Mouse (Mus musculus): ENCODE results near the gene Lrrtm4. TPM values are rescaled to one million over a fixed set of nuclear protein-coding genes. Genes with fewer than 3 reads are reported as not detected.

Lrrtm4 gene
- polyA plus RNA-seq, 1 experiment from 2014 or later: 0.68 TPM

DNA sequence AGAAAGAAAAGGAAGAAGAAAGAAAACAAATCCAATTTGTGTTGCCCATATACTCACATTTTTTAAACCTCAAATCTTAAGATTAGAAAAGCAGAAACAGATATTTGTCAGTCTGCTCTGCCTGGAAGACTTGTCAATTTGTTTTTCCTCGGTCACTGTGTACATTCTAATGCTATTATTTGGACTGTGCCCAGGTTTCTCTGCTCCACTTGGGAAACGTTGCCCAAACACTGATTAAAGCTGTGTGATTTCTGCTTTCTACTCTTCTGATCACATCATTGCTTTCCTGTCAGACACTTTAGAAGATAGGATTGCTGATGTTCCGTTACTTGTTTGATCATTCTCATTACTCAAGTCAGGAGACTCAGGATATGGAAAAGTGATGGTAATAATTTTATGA is 247.1 kb downstream of the Lrrtm4 start:
- H3K4me2 ChIP-seq (ENCODE audit: low read depth, low read length): no peak overlapping the region
- no peak overlapping the region for H3K9ac ChIP-seq (ENCODE audit: low read length)
- H3K36me3 ChIP-seq (ENCODE audit: control insufficient read depth, insufficient read depth, low read length): no peaks in the 10 kb centered on the region
- ATAC-seq (ENCODE audit: low read depth): no peak
- H3K27me3 ChIP-seq (ENCODE audit: control insufficient read depth, insufficient read depth, low read depth, low read length): no peaks in the 10 kb centered on the region
- H3K27ac ChIP-seq (ENCODE audit: low read length): no peak overlapping the region
- WGBS: 15% methylated on average over 3 of the region's 3 CpGs
- no peaks in the 10 kb centered on the region for H3K4me1 ChIP-seq (replicated peaks; ENCODE audit: control insufficient read depth, insufficient read depth, low read length)
- no peaks in the 10 kb centered on the region for H3K9me3 ChIP-seq (ENCODE audit: control insufficient read depth, low read length)
- H3K4me3 ChIP-seq (ENCODE audit: low read length): no peak overlapping the region

DNA sequence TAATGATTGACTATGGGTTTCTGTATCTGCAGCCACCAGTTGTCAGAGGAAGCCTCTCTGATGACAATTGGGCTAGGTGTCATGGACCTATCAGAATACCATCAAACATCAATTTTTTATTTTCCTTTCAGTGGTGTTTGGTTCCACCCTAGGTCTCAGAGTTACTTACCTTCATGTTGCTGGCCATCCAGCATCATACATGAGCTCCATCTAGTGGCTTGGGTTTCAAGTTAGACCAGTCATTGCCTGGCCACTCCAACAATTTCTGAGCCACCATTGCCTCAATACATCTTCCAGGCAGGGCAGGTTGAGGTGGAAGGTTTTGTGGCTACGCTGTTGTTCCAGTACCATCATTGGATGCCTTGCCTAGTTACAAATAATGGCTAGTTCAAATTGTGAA is 268.3 kb downstream of the Lrrtm4 start:
- H3K9ac ChIP-seq (ENCODE audit: low read length): no peak overlapping the region
- H3K4me3 ChIP-seq (ENCODE audit: low read length): no peak overlapping the region
- H3K4me2 ChIP-seq (ENCODE audit: low read depth, low read length): no peak overlapping the region
- no peaks in the 10 kb centered on the region for H3K36me3 ChIP-seq (ENCODE audit: control insufficient read depth, insufficient read depth, low read length)
- H3K27ac ChIP-seq (ENCODE audit: low read length): no peak overlapping the region
- no peaks in the 10 kb centered on the region for H3K27me3 ChIP-seq (ENCODE audit: control insufficient read depth, insufficient read depth, low read depth, low read length)
- 88% methylated on average over 1 of the region's 1 CpGs for WGBS
- no peaks in the 10 kb centered on the region for H3K9me3 ChIP-seq (ENCODE audit: control insufficient read depth, low read length)
- H3K4me1 ChIP-seq (replicated peaks; ENCODE audit: control insufficient read depth, insufficient read depth, low read length): no peaks in the 10 kb centered on the region
- no peak for ATAC-seq (ENCODE audit: low read depth)

GRCm38 (mm10) chr6:80301871-80302270 is 283.2 kb downstream of the Lrrtm4 start:
- ATAC-seq (ENCODE audit: low read depth): no peak
- no peak overlapping the region for H3K4me2 ChIP-seq (ENCODE audit: low read depth, low read length)
- H3K27me3 ChIP-seq (ENCODE audit: control insufficient read depth, insufficient read depth, low read depth, low read length): no peaks in the 10 kb centered on the region
- H3K4me3 ChIP-seq (ENCODE audit: low read length): no peak overlapping the region
- no peak overlapping the region for H3K27ac ChIP-seq (ENCODE audit: low read length)
- no peaks in the 10 kb centered on the region for H3K4me1 ChIP-seq (replicated peaks; ENCODE audit: control insufficient read depth, insufficient read depth, low read length)
- no peaks in the 10 kb centered on the region for H3K36me3 ChIP-seq (ENCODE audit: control insufficient read depth, insufficient read depth, low read length)
- no peaks in the 10 kb centered on the region for H3K9me3 ChIP-seq (ENCODE audit: control insufficient read depth, low read length)
- no peak overlapping the region for H3K9ac ChIP-seq (ENCODE audit: low read length)

GRCm38 (mm10) chr6:80303568-80303967 is 284.9 kb downstream of the Lrrtm4 start:
- WGBS: 86% methylated on average over 1 of the region's 1 CpGs
- Histone ChIP-seq H3K4me3 (ENCODE audit: low read length) (no peak overlapping the region), H3K4me1 (replicated peaks; ENCODE audit: control insufficient read depth, insufficient read depth, low read length) (no peaks in the 10 kb centered on the region), H3K9ac (ENCODE audit: low read length) (no peak overlapping the region), H3K9me3 (ENCODE audit: control insufficient read depth, low read length) (no peaks in the 10 kb centered on the region), H3K27ac (ENCODE audit: low read length) (no peak overlapping the region), H3K36me3 (ENCODE audit: control insufficient read depth, insufficient read depth, low read length) (no peaks in the 10 kb centered on the region), H3K27me3 (ENCODE audit: control insufficient read depth, insufficient read depth, low read depth, low read length) (no peaks in the 10 kb centered on the region), H3K4me2 (ENCODE audit: low read depth, low read length) (no peak overlapping the region)
- no peak for ATAC-seq (ENCODE audit: low read depth)

DNA sequence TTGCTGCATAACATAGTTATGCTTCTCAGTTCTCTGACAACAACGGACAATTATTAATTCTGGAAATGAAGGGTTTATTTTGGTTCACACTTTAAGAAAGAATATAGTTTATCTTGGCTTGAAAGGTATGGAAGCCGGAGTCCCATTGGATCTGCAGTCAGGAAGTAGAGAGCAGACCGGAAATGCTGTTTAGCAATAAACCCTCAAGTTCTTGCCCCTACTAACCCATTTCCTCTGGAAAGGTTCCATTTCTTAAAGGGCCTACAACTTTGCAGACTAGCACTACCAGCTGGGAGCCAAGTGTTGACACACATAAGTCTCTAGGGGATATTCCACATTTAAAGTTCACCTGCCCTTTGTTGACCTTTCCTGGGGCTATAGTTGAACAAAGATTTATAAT is 309.7 kb downstream of the Lrrtm4 start:
- Histone ChIP-seq H3K27ac (ENCODE audit: low read length) (no peak overlapping the region), H3K27me3 (ENCODE audit: control insufficient read depth, insufficient read depth, low read depth, low read length) (no peaks in the 10 kb centered on the region), H3K9ac (ENCODE audit: low read length) (no peak overlapping the region), H3K36me3 (ENCODE audit: control insufficient read depth, insufficient read depth, low read length) (no peaks in the 10 kb centered on the region), H3K4me1 (replicated peaks; ENCODE audit: control insufficient read depth, insufficient read depth, low read length) (no peaks in the 10 kb centered on the region), H3K4me3 (ENCODE audit: low read length) (no peak overlapping the region), H3K4me2 (ENCODE audit: low read depth, low read length) (no peak overlapping the region), H3K9me3 (ENCODE audit: control insufficient read depth, low read length) (no peaks in the 10 kb centered on the region)
- no peak for ATAC-seq (ENCODE audit: low read depth)
- WGBS: 77% methylated on average over 3 of the region's 3 CpGs

- no peak overlapping the region for H3K27ac ChIP-seq (ENCODE audit: low read length)
- no peaks in the 10 kb centered on the region for H3K4me1 ChIP-seq (replicated peaks; ENCODE audit: control insufficient read depth, insufficient read depth, low read length)
- H3K9me3 ChIP-seq (ENCODE audit: control insufficient read depth, low read length): no peaks in the 10 kb centered on the region
- peak; percentile 89 for ATAC-seq (ENCODE audit: low read depth)
- H3K4me2 ChIP-seq (ENCODE audit: low read depth, low read length): no peak overlapping the region
- H3K4me3 ChIP-seq (ENCODE audit: low read length): no peak overlapping the region
- H3K36me3 ChIP-seq (ENCODE audit: control insufficient read depth, insufficient read depth, low read length): no peaks in the 10 kb centered on the region
- H3K27me3 ChIP-seq (ENCODE audit: control insufficient read depth, insufficient read depth, low read depth, low read length): no peaks in the 10 kb centered on the region
- WGBS: 42% methylated on average over 3 of the region's 3 CpGs
- H3K9ac ChIP-seq (ENCODE audit: low read length): no peak overlapping the region
Observed at GRCm38 (mm10) chr6:80331751-80332150, 313.1 kb downstream of the Lrrtm4 start.

DNA sequence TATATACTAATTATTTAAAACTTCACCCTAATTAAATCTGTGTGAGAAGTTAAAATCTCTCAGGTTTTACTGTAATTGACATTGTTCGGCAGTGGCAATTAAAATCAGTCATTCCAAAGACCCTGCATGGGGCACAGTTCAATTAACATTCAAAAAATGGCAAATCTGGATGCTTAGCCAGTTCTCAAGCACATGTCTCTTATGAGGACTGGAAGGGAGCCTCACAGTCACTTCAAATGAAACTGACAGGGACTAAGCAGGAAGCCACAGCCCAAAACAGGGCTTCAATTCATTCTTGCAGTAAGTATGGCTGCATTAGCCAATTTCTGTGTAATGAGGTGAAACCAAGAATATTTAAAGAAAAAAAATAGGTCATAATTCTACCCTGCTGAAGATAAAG is 333.6 kb downstream of the Lrrtm4 start:
- Histone ChIP-seq H3K36me3 (ENCODE audit: control insufficient read depth, insufficient read depth, low read length) (no peaks in the 10 kb centered on the region), H3K4me3 (ENCODE audit: low read length) (no peak overlapping the region)
- 87% methylated on average over 1 of the region's 1 CpGs for WGBS

DNA sequence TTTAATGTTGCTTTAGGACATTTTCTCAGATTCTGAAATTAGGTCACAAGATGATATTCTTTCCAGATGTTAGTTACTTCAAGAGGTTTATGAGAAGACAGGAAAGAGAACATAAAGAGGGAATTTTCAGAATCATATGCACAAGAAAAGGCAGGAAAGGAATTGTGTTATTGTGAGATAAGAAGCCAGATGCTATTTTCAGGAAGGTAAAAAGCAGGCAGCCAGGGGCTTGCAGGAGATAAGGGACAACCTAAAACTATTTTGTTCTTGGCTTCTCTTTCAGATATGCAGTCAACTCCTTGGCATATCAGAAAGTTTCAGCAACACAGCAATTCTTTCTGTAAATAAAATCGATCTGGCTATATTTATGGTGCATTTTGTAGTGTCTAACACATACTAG is 338.4 kb downstream of the Lrrtm4 start:
- 44% methylated on average over 1 of the region's 1 CpGs for WGBS
- H3K4me3 ChIP-seq (ENCODE audit: low read length): no peak overlapping the region
- ATAC-seq (ENCODE audit: low read depth): no peak

More for the DNA sequence above, 333.6 kb downstream of the Lrrtm4 start:
- ATAC-seq (ENCODE audit: low read depth): no peak
- H3K4me2 ChIP-seq (ENCODE audit: low read depth, low read length): no peak overlapping the region
- H3K9me3 ChIP-seq (ENCODE audit: control insufficient read depth, low read length): no peaks in the 10 kb centered on the region
- H3K27ac ChIP-seq (ENCODE audit: low read length): no peak overlapping the region
- no peaks in the 10 kb centered on the region for H3K4me1 ChIP-seq (replicated peaks; ENCODE audit: control insufficient read depth, insufficient read depth, low read length)
- H3K9ac ChIP-seq (ENCODE audit: low read length): no peak overlapping the region
- no peaks in the 10 kb centered on the region for H3K27me3 ChIP-seq (ENCODE audit: control insufficient read depth, insufficient read depth, low read depth, low read length)

DNA sequence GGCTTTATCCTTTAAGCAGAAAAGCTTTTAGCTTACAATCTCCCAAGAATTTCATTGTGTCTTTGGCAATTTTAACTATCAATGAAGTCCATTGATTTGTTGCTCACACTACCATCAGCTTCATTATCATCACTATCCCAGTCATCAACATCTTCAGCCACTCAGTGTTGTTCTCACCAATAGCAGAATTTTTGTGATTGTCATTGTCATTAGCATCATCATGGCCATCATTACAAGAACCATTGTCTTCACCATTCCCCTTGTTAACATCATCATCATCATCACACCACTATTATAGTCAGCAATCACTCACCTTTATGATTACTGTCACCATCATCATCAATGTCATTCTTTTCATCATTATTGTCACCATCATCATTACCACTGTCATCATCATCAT is 344.9 kb downstream of the Lrrtm4 start:
- Histone ChIP-seq H3K4me3 (ENCODE audit: low read length) (no peak overlapping the region), H3K9me3 (ENCODE audit: control insufficient read depth, low read length) (no peaks in the 10 kb centered on the region), H3K9ac (ENCODE audit: low read length) (no peak overlapping the region), H3K27ac (ENCODE audit: low read length) (no peak overlapping the region), H3K27me3 (ENCODE audit: control insufficient read depth, insufficient read depth, low read depth, low read length) (no peaks in the 10 kb centered on the region), H3K4me2 (ENCODE audit: low read depth, low read length) (no peak overlapping the region), H3K4me1 (replicated peaks; ENCODE audit: control insufficient read depth, insufficient read depth, low read length) (no peaks in the 10 kb centered on the region), H3K36me3 (ENCODE audit: control insufficient read depth, insufficient read depth, low read length) (no peaks in the 10 kb centered on the region)
- no peak for ATAC-seq (ENCODE audit: low read depth)

More for the DNA sequence above, 338.4 kb downstream of the Lrrtm4 start:
- Histone ChIP-seq H3K9me3 (ENCODE audit: control insufficient read depth, low read length) (no peaks in the 10 kb centered on the region), H3K9ac (ENCODE audit: low read length) (no peak overlapping the region), H3K36me3 (ENCODE audit: control insufficient read depth, insufficient read depth, low read length) (no peaks in the 10 kb centered on the region), H3K4me2 (ENCODE audit: low read depth, low read length) (no peak overlapping the region), H3K27me3 (ENCODE audit: control insufficient read depth, insufficient read depth, low read depth, low read length) (no peaks in the 10 kb centered on the region), H3K27ac (ENCODE audit: low read length) (no peak overlapping the region), H3K4me1 (replicated peaks; ENCODE audit: control insufficient read depth, insufficient read depth, low read length) (no peaks in the 10 kb centered on the region)

DNA sequence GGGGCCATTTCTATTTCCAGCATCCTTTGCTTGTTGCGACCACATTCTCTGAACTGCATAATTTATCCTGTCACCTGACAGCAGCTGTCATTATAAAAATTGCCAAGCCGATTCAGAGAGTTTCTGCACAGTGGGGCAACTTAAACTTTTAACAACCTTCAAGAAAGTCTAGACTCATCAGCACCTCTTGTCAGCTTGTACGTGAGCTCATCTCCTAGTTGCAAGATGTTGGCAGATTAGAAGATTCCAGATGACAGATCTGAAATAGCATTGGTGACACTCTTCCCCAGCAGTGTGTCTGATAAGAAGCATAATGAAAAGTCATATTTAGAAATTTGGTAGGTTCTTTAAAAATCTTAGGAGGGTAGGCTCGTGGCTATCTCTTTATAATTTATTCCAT is 347.9 kb downstream of the Lrrtm4 start:
- Histone ChIP-seq H3K27ac (ENCODE audit: low read length) (no peak overlapping the region), H3K9me3 (ENCODE audit: control insufficient read depth, low read length) (no peaks in the 10 kb centered on the region), H3K27me3 (ENCODE audit: control insufficient read depth, insufficient read depth, low read depth, low read length) (no peaks in the 10 kb centered on the region), H3K9ac (ENCODE audit: low read length) (no peak overlapping the region), H3K36me3 (ENCODE audit: control insufficient read depth, insufficient read depth, low read length) (no peaks in the 10 kb centered on the region), H3K4me2 (ENCODE audit: low read depth, low read length) (no peak overlapping the region), H3K4me1 (replicated peaks; ENCODE audit: control insufficient read depth, insufficient read depth, low read length) (no peaks in the 10 kb centered on the region), H3K4me3 (ENCODE audit: low read length) (no peak overlapping the region)
- WGBS: 60% methylated on average over 4 of the region's 4 CpGs
- ATAC-seq (ENCODE audit: low read depth): no peak
